Mouse (Mus musculus): ENCODE data around the gene Socs3.

DNA sequence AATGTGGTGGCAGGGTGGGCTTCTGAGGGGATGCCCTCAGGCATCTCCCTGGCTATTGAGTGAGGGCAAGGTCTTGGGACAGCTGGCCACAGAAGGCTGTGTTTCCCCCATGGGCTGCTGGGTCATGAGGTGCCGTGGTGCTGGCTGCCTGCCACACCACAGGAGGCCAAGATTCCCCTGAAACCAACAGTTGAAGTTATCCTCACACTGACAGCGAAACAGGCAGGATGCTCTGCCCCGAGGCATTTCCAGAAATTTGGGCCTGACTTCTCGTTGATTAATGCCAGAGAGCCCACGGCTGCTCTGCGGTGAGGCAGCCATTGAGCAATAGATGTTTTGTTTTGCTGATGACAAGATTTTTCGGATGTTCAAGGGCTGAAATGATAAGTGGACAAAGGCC lies 9.5 kb upstream of the Socs3 start:
- TF ChIP-seq CTCF (conservative IDR thresholded peaks at IDR 0.05; ENCODE audit: low read length) (no peak), NANOG (IDR thresholded peaks at IDR 0.05; ENCODE audit: borderline replicate concordance, low read length) (no peak), POU5F1 (IDR thresholded peaks at IDR 0.05; ENCODE audit: borderline replicate concordance, low read length) (no peak)
